Mouse (Mus musculus) midbrain, embryonic 11.5 days (tissue): Measurements from ENCODE around the gene Zfp759. TPM values are rescaled to one million over a fixed set of nuclear protein-coding genes. Genes with fewer than 3 reads are reported as not detected.
"Not testable (repeated sequence)": the region's sequence is repeated elsewhere in the genome, so short reads cannot be mapped to it uniquely, and the experiment has no call there.

ENCODE experiments used
- ATAC-seq: fragments of 200-750 bp; cut with Nextera tagmentation; 2 replicates; pipeline ENCODE4 v1.8.0; 2017; ENCODE audit warnings: moderate TSS enrichment, moderate library complexity; ENCODE audit not compliant: low FRiP score
- DNase-seq: peaks from one replicate; pipeline ENCODE4 v3.0.0; 2015; ENCODE audit warnings: low spot score; ENCODE audit errors: missing footprints
- H3K27ac ChIP-seq: fragments of 300-500 bp; sonication (generic); 2 replicates; pipeline ENCODE4 v1.5.1; 2014; ENCODE audit warnings: low read depth, low read length
- H3K27me3 ChIP-seq: fragments of 300-500 bp; sonication (generic); 2 replicates; pipeline ENCODE4 v1.6.1; 2014; ENCODE audit warnings: mild to moderate bottlenecking, low read length, moderate library complexity, mixed read lengths; ENCODE audit not compliant: control insufficient read depth, insufficient read depth
- H3K36me3 ChIP-seq: fragments of 300-500 bp; sonication (generic); 2 replicates; pipeline ENCODE4 v1.6.1; 2014; ENCODE audit warnings: mild to moderate bottlenecking, low read length, moderate library complexity, mixed read lengths; ENCODE audit not compliant: control insufficient read depth, insufficient read depth
- H3K4me1 ChIP-seq: fragments of 300-500 bp; sonication (generic); 2 replicates; pipeline ENCODE4 v1.6.1; 2014; ENCODE audit warnings: low read length; ENCODE audit not compliant: control insufficient read depth, insufficient read depth
- H3K4me2 ChIP-seq: fragments of 300-500 bp; sonication (generic); 2 replicates; pipeline ENCODE4 v1.6.1; 2014; ENCODE audit warnings: mild to moderate bottlenecking, moderate library complexity
- H3K4me3 ChIP-seq: fragments of 300-500 bp; sonication (generic); 2 replicates; pipeline ENCODE4 v1.5.1; 2014; ENCODE audit warnings: low read depth, low read length
- H3K9ac ChIP-seq: fragments of 300-500 bp; sonication (generic); 2 replicates; pipeline ENCODE4 v1.6.1; 2014; ENCODE audit warnings: low read length
- H3K9me3 ChIP-seq: fragments of 300-500 bp; sonication (generic); 2 replicates; pipeline ENCODE4 v1.6.1; 2016; ENCODE audit warnings: low read length; ENCODE audit not compliant: control insufficient read depth
- WGBS: fragments of 180-500 bp; shearing (Covaris S2); extraction: QIAGEN DNeasy Blood & Tissue Kit; methylation state at CpG from one replicate; pipeline ENCODE4 v1.1.7; 2014; 5-methylcytosine and 5-hydroxymethylcytosine counted together
- polyA plus RNA-seq: library from polyadenylated mRNA; unstranded; fragments of >200 nt; fragmentation: Nextera tagmentation; extraction: Ambion mirVana; gene quantifications from 2 replicates; pipeline ENCODE4 v1.2.1, GENCODE M21; 2014

Gene Zfp759
- polyA plus RNA-seq, 1 experiment from 2014 or later = 2.2 TPM

DNA sequence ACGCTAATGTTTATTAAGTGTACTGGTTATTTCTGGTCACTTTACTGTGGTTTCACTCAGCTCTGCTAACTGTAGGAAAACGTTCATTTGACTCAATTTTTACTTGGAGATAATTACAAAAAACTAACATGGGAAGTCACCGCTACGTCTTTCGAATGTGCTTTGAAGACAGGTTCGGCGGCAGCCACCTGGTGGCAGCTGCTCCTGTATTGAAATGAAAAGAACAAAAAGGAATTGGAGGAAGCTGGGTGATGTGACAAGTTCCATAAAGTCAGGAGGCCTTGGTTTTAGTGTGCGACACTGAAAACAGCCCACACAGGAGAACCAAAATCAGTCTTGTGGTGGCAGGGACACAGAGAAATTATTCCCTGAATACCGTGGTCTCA, 12.6 kb upstream of the Zfp759 start:
- H3K4me3 ChIP-seq = peak overlapping the region; percentile 58; the same call in 1 of the 2 replicates
- no peaks in the 10 kb centered on the region for H3K27me3 ChIP-seq
- H3K4me1 ChIP-seq = peaks cover 5% of the 10 kb centered on the region; the same call in 1 of the 2 replicates
- H3K9ac ChIP-seq = peak overlapping the region; percentile 17; the same call in 1 of the 2 replicates
- no peak for DNase-seq
- ATAC-seq = peak; percentile 70
- 9% methylated on average over 9 of the region's 9 CpGs for WGBS
- H3K36me3 ChIP-seq = no peaks in the 10 kb centered on the region
- peak overlapping the region; percentile 31 for H3K4me2 ChIP-seq
- no peaks in the 10 kb centered on the region for H3K9me3 ChIP-seq
- no peak overlapping the region for H3K27ac ChIP-seq

DNA sequence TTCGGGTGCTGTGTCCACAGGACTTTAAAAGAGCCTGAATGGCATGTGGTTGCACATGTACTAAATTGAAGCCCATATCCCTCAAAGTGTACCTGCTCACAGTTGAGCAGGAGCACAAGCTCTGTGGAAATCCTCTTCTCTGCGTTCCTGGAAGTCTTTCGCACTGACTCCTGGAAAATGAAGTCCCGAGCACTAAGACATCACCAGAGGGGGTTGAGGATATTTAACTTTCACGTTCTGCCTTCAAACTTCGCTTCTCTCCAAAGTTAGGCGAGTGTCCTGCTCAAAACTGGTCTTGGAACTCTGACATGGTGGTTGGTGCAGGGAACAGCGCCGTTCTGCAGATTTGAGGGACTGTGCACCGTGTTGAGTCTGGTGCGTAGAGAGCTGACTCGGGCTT, 9.4 kb upstream of the Zfp759 start:
- Histone ChIP-seq H3K36me3 (no peaks in the 10 kb centered on the region), H3K4me1 (peaks cover 5% of the 10 kb centered on the region; the same call in 1 of the 2 replicates), H3K27ac (no peak overlapping the region), H3K27me3 (no peaks in the 10 kb centered on the region), H3K9ac (no peak overlapping the region), H3K4me3 (no peak overlapping the region), H3K4me2 (no peak overlapping the region), H3K9me3 (no peaks in the 10 kb centered on the region)
- 80% methylated on average over 12 of the region's 12 CpGs for WGBS
- no peak for ATAC-seq
- no peak for DNase-seq

DNA sequence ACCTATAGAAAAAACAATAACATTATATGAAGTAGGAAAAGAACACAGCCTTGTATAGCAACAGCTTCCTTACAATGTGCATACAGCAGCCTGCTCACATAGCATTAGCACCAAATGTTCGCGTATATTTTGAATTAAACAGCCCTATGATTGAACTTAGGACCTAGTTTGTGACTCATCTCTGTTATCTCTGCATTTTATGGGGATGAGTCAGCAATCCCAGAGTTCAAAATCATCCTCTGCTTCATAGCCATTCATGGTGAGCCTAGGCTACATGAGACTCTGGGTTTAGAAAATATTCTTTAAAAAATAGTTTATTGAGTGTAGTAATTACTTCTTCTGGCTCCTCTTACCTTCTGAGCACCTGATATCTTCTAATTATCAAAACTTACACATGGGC, 8.2 kb upstream of the Zfp759 start:
- H3K9ac ChIP-seq = no peak overlapping the region
- no peak overlapping the region for H3K4me3 ChIP-seq
- ATAC-seq = no peak
- H3K27ac ChIP-seq = no peak overlapping the region
- no peak for DNase-seq
- no peaks in the 10 kb centered on the region for H3K36me3 ChIP-seq
- H3K4me1 ChIP-seq = no peaks in the 10 kb centered on the region
- 95% methylated on average over 2 of the region's 2 CpGs for WGBS
- no peak overlapping the region for H3K4me2 ChIP-seq
- no peaks in the 10 kb centered on the region for H3K9me3 ChIP-seq
- no peaks in the 10 kb centered on the region for H3K27me3 ChIP-seq

DNA sequence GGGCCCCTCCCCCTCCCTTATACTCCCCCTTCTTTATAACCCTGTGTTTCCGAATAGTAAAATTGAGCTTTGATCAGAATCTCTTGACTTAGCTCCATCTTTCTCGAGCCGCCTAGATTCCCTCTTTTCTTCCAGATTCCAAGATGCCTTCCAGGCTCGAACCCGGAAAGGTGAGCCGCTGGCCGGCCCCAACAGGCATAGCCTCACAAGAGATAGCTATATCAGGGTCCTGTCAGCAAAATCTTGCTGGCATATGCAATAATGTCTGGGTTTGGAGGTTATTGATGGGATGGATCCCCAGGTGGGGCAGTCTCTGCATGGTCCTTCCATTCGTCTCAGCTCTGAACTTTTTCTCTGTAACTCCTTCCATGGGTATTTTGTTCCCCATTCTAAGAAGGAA, 5.3 kb upstream of the Zfp759 start, which contains the start of gene Rslcan18:
Gene Rslcan18, minus strand, starts transcription at position 101 of the 400 bp plus-strand sequence.
- not testable (repeated sequence) for H3K27me3 ChIP-seq, DNase-seq, H3K4me3 ChIP-seq, H3K36me3 ChIP-seq, ATAC-seq, H3K9me3 ChIP-seq, H3K4me2 ChIP-seq, H3K27ac ChIP-seq, H3K9ac ChIP-seq, H3K4me1 ChIP-seq
- 91% methylated on average over 8 of the region's 8 CpGs for WGBS

DNA sequence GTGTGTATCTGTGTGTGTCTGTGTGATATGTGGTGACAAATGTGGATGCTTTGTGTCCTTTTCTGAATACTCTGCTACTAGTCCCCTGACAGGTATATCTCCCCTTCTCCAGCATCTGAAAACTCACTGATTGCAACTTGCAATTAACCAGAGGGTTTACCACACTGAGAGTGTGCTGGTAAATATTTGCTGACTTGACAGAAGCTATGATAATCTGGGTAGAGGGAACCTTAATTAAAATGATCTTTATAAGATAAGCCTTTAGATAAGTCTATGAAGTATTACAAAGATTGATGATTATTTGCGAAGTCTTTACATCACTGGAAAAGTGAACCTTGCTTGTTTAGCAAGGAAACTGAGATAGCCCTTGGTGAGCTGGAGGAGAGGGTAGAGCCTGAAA, 3.0 kb downstream of the Zfp759 start:
- Histone ChIP-seq H3K4me3 (no peak overlapping the region), H3K4me1 (peaks cover 2% of the 10 kb centered on the region; the same call in 1 of the 2 replicates), H3K27me3 (no peaks in the 10 kb centered on the region), H3K36me3 (no peaks in the 10 kb centered on the region), H3K27ac (no peak overlapping the region), H3K4me2 (no peak overlapping the region), H3K9me3 (no peaks in the 10 kb centered on the region), H3K9ac (no peak overlapping the region)
- no peak for ATAC-seq
- 93% methylated on average over 1 of the region's 1 CpGs for WGBS
- DNase-seq = no peak

DNA sequence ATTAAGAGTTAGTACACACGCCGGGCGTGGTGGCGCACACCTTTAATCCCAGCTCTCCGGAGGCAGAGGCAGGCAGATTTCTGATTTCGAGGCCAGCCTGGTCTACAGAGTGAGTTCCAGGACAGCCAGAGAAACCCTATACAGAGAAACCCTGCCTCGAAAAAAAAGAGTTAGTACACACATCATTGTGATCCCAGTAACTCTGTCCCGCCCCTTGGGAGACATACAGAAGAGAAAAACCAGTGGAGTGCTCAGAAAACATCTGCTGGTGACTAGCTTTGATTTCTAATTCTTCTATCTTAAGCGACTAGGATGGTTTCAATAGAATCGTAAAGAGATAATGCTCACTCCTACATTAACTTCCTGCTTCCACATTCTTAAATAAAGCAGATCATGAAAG, 6.0 kb downstream of the Zfp759 start:
- H3K4me1 ChIP-seq, H3K36me3 ChIP-seq, H3K27ac ChIP-seq, DNase-seq, H3K9me3 ChIP-seq, H3K27me3 ChIP-seq, H3K9ac ChIP-seq, H3K4me3 ChIP-seq: not testable (repeated sequence)
- peak overlapping the region; percentile 60; the same call in 1 of the 2 replicates for H3K4me2 ChIP-seq
- 81% methylated on average over 10 of the region's 10 CpGs for WGBS
- peak; percentile 28; the same call in 1 of the 2 replicates for ATAC-seq

DNA sequence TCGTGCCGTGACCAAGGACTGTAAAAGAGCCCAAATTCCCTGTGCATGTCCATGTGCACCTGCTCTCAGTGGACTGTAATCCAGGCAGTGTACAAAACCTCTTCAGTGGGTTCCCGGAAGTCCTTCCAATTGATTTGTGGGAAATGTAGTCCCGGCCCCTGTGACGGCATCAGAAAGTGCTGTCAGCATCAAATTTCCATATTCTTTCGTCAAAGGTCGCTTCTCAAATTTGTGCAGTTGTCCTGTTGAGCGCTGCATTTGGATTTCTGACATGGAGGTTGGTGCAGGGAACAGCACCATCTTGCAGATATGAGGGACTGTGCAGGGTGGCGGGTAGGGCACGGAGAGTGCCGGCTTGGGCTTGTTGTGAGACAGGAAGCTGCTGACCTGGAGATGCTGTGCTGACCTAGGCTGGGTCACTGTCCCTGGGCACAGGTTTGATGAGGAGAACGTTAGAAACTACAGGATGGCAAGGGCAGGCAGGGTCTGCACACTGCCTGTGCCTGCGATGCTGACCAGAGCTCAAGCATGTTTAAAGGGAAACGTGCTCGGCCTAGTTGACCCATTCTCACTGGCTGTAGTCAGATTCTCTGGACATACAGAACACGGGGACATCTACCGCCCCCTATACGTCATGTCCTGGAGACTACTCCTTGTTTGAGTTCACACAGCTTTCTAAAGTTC, 6.7 kb downstream of the Zfp759 start:
- H3K36me3 ChIP-seq = no peaks in the 10 kb centered on the region
- H3K9me3 ChIP-seq = no peaks in the 10 kb centered on the region
- peak; percentile 98 for ATAC-seq
- H3K4me1 ChIP-seq = peaks cover 2% of the 10 kb centered on the region; the same call in 1 of the 2 replicates
- DNase-seq = peak; percentile 99
- no peaks in the 10 kb centered on the region for H3K27me3 ChIP-seq
- H3K27ac ChIP-seq = no peak overlapping the region; the same call in 1 of the 2 replicates
- peak overlapping the region; percentile 60 for H3K4me2 ChIP-seq
- peak overlapping the region; percentile 75 for H3K9ac ChIP-seq
- peak overlapping the region; percentile 65 for H3K4me3 ChIP-seq
- WGBS = 1% methylated on average over 18 of the region's 18 CpGs

DNA sequence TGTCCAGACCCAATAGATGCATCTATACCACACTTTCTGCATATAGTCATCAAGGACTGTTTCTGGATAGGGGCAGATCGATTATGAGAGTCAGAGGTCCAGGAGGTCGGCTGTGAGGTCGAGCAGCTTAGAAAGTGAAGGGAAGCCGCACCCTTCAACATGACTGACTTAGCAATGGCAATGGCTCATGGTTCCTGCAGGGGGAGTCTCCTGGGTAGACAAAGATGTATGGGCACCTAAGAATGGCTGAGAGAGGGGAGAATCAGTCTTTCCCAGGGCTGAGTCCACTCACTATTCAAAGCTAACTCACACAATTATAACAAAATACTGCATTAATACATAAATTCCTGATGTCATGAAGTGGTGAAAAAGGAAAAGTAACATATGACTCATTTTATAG, 44.7 kb downstream of the Zfp759 start:
- ATAC-seq, H3K36me3 ChIP-seq, DNase-seq, H3K9ac ChIP-seq, H3K27ac ChIP-seq, H3K4me3 ChIP-seq, H3K9me3 ChIP-seq, H3K27me3 ChIP-seq, H3K4me1 ChIP-seq, H3K4me2 ChIP-seq: not testable (repeated sequence)
- WGBS = 64% methylated on average over 4 of the region's 4 CpGs

DNA sequence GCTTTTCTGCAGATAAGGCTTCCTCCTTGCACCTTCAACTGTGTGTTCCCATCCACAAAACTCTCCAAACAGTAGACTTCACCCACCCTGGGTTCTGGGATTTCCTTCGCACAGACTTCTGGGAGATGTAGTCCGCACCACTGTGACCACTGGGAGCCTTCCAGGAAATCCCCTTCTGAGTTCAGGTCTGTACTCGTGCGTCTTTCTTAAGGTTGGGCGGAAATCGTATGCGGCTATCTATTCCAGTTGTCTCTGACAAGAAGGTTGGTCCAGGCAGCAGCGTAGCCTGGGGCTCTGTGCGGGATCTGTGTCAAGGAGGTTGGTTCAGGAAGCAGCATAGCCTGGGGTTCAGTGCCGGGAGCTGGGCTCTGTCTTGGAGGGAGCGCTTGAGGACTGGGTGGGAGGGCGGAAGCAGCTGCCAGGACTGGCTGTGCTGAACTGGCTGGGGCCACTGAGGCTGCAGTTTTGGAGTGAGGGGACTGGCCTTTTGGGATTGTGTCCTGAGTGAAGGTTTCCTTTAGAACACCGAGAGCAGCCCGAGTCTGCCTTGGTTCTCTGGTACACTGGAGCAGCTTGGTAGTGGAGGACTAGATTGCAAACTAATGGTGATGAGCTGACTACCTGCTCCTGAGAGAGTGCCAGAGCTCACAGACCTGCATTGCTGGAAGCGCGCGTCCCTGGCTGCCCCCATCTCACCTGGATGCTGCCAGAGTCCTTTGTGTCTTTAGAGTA, 51.7 kb downstream of the Zfp759 start, which contains the start of gene Rsl1:
Gene Rsl1, plus strand, starts transcription at position 192 of the 732 bp plus-strand sequence.
- ATAC-seq = peak; percentile 99
- H3K27me3 ChIP-seq = not testable (repeated sequence)

More for the DNA sequence above, 51.7 kb downstream of the Zfp759 start, which contains the start of gene Rsl1:
- DNase-seq = peak; percentile 96
- not testable (repeated sequence) for H3K9me3 ChIP-seq, H3K27ac ChIP-seq, H3K4me1 ChIP-seq, H3K36me3 ChIP-seq
- peak within 1 kb of the TSS; percentile 50 for H3K4me2 ChIP-seq
- peak within 1 kb of the TSS; percentile 52 for H3K4me3 ChIP-seq
- WGBS = 3% methylated on average over 17 of the region's 17 CpGs
- H3K9ac ChIP-seq = peak within 1 kb of the TSS; percentile 71
